Mouse (Mus musculus) kidney, postnatal 0 days (tissue): ENCODE data around the gene Rapsn. TPM values are rescaled to one million over a fixed set of nuclear protein-coding genes. Genes with fewer than 3 reads are reported as not detected.
"Not testable (repeated sequence)": the region's sequence is repeated elsewhere in the genome, so short reads cannot be mapped to it uniquely, and the experiment has no call there.

Experiments used
- ATAC-seq: fragments of 200-750 bp; cut with Nextera tagmentation; replicated peaks from 2 replicates; pipeline ENCODE4 v1.8.0; 2017; ENCODE audit warnings: low read depth, moderate number of reproducible peaks, moderate TSS enrichment, moderate library complexity; ENCODE audit not compliant: low FRiP score
- DNase-seq: peaks from one replicate; pipeline ENCODE4 v3.0.0-alpha.2; 2016; ENCODE audit warnings: low spot score
- H3K27ac ChIP-seq: fragments of 300-500 bp; sonication (generic); 2 replicates; pipeline ENCODE4 v1.5.1; 2014; ENCODE audit warnings: mild to moderate bottlenecking
- H3K27me3 ChIP-seq: fragments of 300-500 bp; sonication (generic); 2 replicates; pipeline ENCODE4 v1.6.1; 2014; ENCODE audit warnings: low read length, mixed read lengths; ENCODE audit not compliant: insufficient read depth
- H3K36me3 ChIP-seq: fragments of 300-500 bp; sonication (generic); 2 replicates; pipeline ENCODE4 v1.6.1; 2014; ENCODE audit warnings: low read length, mixed read lengths; ENCODE audit not compliant: insufficient read depth
- H3K4me1 ChIP-seq: fragments of 300-500 bp; sonication (generic); replicated peaks from 2 replicates; pipeline ENCODE4 v1.6.1; 2014; ENCODE audit warnings: antibody characterized with exemption, low read length, mixed read lengths; ENCODE audit not compliant: insufficient read depth
- H3K4me2 ChIP-seq: fragments of 300-500 bp; sonication (generic); 2 replicates; pipeline ENCODE4 v1.6.1; 2014; ENCODE audit warnings: mild to moderate bottlenecking, low read length, moderate library complexity, mixed read lengths
- H3K4me3 ChIP-seq: fragments of 300-500 bp; sonication (generic); replicated peaks from 2 replicates; pipeline ENCODE4 v1.5.1; 2014; ENCODE audit warnings: low read depth, low read length
- H3K9ac ChIP-seq: fragments of 300-500 bp; sonication (generic); 2 replicates; pipeline ENCODE4 v1.6.1; 2014; ENCODE audit warnings: low read depth, low read length
- H3K9me3 ChIP-seq: fragments of 300-500 bp; sonication (generic); replicated peaks from 2 replicates; pipeline ENCODE4 v1.6.1; 2016; ENCODE audit warnings: low read length, inconsistent platforms, mixed read lengths
- CTCF ChIP-seq: IDR thresholded peaks from 2 replicates; pipeline ENCODE4 v1.5.1; 2016; ENCODE audit warnings: antibody characterized with exemption, low read depth, mild to moderate bottlenecking, moderate library complexity
- WGBS: fragments of 180-500 bp; shearing (Covaris S2); extraction: QIAGEN DNeasy Blood & Tissue Kit; methylation state at CpG from one replicate; pipeline ENCODE4 v1.1.7; 2014; 5-methylcytosine and 5-hydroxymethylcytosine counted together
- polyA plus RNA-seq: library from polyadenylated mRNA; unstranded; fragments of >200 nt; fragmentation: Nextera tagmentation; extraction: Ambion mirVana; gene quantifications from 2 replicates; pipeline ENCODE4 v1.2.1, GENCODE M21; 2015

The Rapsn gene
- polyA plus RNA-seq, 1 experiment from 2014 or later: 5.7 TPM

GRCm38 (mm10) chr2:91019911-91020310 is 15.5 kb upstream of the Rapsn start:
- Histone ChIP-seq H3K4me3 (no peak overlapping the region), H3K9me3 (no peaks in the 10 kb centered on the region), H3K27ac (no peak overlapping the region), H3K4me2 (no peak overlapping the region), H3K27me3 (no peaks in the 10 kb centered on the region), H3K4me1 (no peaks in the 10 kb centered on the region), H3K9ac (no peak overlapping the region), H3K36me3 (peaks cover 24% of the 10 kb centered on the region; the same call in 1 of the 2 replicates)
- DNase-seq: no peak
- WGBS: 96% methylated on average over 3 of the region's 3 CpGs
- TF ChIP-seq CTCF: no peak
- ATAC-seq: no peak

- not testable (repeated sequence) for H3K27me3 ChIP-seq, ATAC-seq, H3K9me3 ChIP-seq, H3K4me1 ChIP-seq, H3K4me3 ChIP-seq, H3K9ac ChIP-seq, DNase-seq, H3K27ac ChIP-seq, H3K4me2 ChIP-seq
- 0 out of 2 replicates have a peak, but pooled peaks cover 19% of the 10 kb centered on the region for H3K36me3 ChIP-seq
- 97% methylated on average over 7 of the region's 7 CpGs for WGBS
These were observed 13.2 kb upstream of the Rapsn start for GRCm38 (mm10) chr2:91022266-91022665.

- ATAC-seq: no peak
These were observed 12.3 kb upstream of the Rapsn start for GRCm38 (mm10) chr2:91023131-91023530.

GRCm38 (mm10) chr2:91023956-91024355 is 11.5 kb upstream of the Rapsn start:
- H3K36me3 ChIP-seq: 0 out of 2 replicates have a peak, but pooled peaks cover 9% of the 10 kb centered on the region
- no peak overlapping the region for H3K27ac ChIP-seq
- no peak for TF ChIP-seq CTCF
- H3K9ac ChIP-seq: no peak overlapping the region
- WGBS: 92% methylated on average over 1 of the region's 1 CpGs
- DNase-seq: no peak
- H3K9me3 ChIP-seq: no peaks in the 10 kb centered on the region
- H3K4me1 ChIP-seq: no peaks in the 10 kb centered on the region
- H3K27me3 ChIP-seq: no peaks in the 10 kb centered on the region
- no peak overlapping the region for H3K4me2 ChIP-seq
- H3K4me3 ChIP-seq: no peak overlapping the region
- no peak for ATAC-seq

More at GRCm38 (mm10) chr2:91023131-91023530, 12.3 kb upstream of the Rapsn start:
- no peaks in the 10 kb centered on the region for H3K4me1 ChIP-seq
- H3K4me2 ChIP-seq: no peak overlapping the region
- no peak for TF ChIP-seq CTCF
- DNase-seq: peak; percentile 36
- 38% methylated on average over 2 of the region's 2 CpGs for WGBS
- H3K9ac ChIP-seq: no peak overlapping the region
- H3K9me3 ChIP-seq: no peaks in the 10 kb centered on the region
- 0 out of 2 replicates have a peak, but pooled peaks cover 12% of the 10 kb centered on the region for H3K36me3 ChIP-seq
- no peak overlapping the region for H3K4me3 ChIP-seq
- H3K27ac ChIP-seq: no peak overlapping the region
- H3K27me3 ChIP-seq: no peaks in the 10 kb centered on the region

- H3K9me3 ChIP-seq: no peaks in the 10 kb centered on the region
- 72% methylated on average over 1 of the region's 1 CpGs for WGBS
- DNase-seq: no peak
- no peak for ATAC-seq
- H3K4me1 ChIP-seq: no peaks in the 10 kb centered on the region
- H3K4me3 ChIP-seq: no peak overlapping the region
- no peak overlapping the region for H3K9ac ChIP-seq
- H3K27ac ChIP-seq: no peak overlapping the region
- 0 out of 2 replicates have a peak, but pooled peaks cover 4% of the 10 kb centered on the region for H3K36me3 ChIP-seq
- no peak for TF ChIP-seq CTCF
- H3K27me3 ChIP-seq: no peaks in the 10 kb centered on the region
- no peak overlapping the region for H3K4me2 ChIP-seq
These were observed 10.3 kb upstream of the Rapsn start for GRCm38 (mm10) chr2:91025081-91025516.

- no peaks in the 10 kb centered on the region for H3K36me3 ChIP-seq
- TF ChIP-seq CTCF: no peak
- H3K4me2 ChIP-seq: no peak overlapping the region
- H3K4me1 ChIP-seq: no peaks in the 10 kb centered on the region
- 78% methylated on average over 1 of the region's 1 CpGs for WGBS
- H3K9ac ChIP-seq: no peak overlapping the region
- no peaks in the 10 kb centered on the region for H3K9me3 ChIP-seq
- DNase-seq (no peak), ATAC-seq (no peak)
- H3K27me3 ChIP-seq: no peaks in the 10 kb centered on the region
- no peak overlapping the region for H3K4me3 ChIP-seq
- H3K27ac ChIP-seq: no peak overlapping the region
These were observed 8.9 kb upstream of the Rapsn start for GRCm38 (mm10) chr2:91026491-91026890.
